Mouse (Mus musculus): ENCODE results near the gene Sall4.

- TF ChIP-seq CTCF (IDR thresholded peaks at IDR 0.05; ENCODE audit: extremely low read depth, insufficient read depth, insufficient read length, insufficient replicate concordance), result no peak
- TF ChIP-seq POLR2A (IDR thresholded peaks at IDR 0.05; ENCODE audit: low read depth, low read length), result no peak
These were observed 42.2 kb upstream of the Sall4 start for GRCm38 (mm10) chr2:168809895-168810294.
